Mouse (Mus musculus) E14TG2a.4 (cell line): ENCODE results near the gene Ehbp1l1.

ENCODE experiments used
- CTCF ChIP-seq: conservative IDR thresholded peaks from 2 replicates; pipeline ENCODE4 v1.5.1; 2014; ENCODE audit warnings: low read length
- POU5F1 ChIP-seq: IDR thresholded peaks from 2 replicates; pipeline ENCODE4 v1.6.1; 2014; ENCODE audit warnings: low read length, borderline replicate concordance

DNA sequence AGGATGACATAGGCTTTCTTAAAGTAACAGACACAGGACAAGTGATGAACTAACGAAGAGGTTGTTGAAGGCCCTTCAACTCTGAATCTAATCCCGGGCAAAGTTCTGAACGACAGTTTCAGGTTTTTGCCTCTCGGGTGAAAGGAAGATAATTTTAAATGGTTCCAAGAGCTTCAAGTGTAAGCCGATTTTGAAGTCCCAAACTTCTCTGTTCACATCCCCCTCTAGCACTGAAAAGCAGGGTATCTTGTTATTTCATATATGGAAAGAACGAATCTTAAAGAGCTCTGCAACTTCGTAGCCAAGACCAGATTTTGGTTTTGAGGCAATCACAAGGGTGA, 37.1 kb downstream of the Ehbp1l1 start:
- TF ChIP-seq CTCF (no peak), POU5F1 (no peak)
